Mouse (Mus musculus): Measurements from ENCODE around the gene Gas2l3. TPM values are rescaled to one million over a fixed set of nuclear protein-coding genes. Genes with fewer than 3 reads are reported as not detected.

Gene Gas2l3
- total and polyA plus RNA-seq, 3 experiments = 2.9 to 3.7 TPM; not detected in 1

GRCm38 (mm10) chr10:89489459-89489858 is 45.7 kb upstream of the Gas2l3 start (continued):
- TF ChIP-seq USF1 (IDR thresholded peaks at IDR 0.05; ENCODE audit: low read depth, low read length) = no peak; the same call in 1 of the 2 replicates
- no peak for TF ChIP-seq TBP (IDR thresholded peaks at IDR 0.05; ENCODE audit: low read depth, low read length)

DNA sequence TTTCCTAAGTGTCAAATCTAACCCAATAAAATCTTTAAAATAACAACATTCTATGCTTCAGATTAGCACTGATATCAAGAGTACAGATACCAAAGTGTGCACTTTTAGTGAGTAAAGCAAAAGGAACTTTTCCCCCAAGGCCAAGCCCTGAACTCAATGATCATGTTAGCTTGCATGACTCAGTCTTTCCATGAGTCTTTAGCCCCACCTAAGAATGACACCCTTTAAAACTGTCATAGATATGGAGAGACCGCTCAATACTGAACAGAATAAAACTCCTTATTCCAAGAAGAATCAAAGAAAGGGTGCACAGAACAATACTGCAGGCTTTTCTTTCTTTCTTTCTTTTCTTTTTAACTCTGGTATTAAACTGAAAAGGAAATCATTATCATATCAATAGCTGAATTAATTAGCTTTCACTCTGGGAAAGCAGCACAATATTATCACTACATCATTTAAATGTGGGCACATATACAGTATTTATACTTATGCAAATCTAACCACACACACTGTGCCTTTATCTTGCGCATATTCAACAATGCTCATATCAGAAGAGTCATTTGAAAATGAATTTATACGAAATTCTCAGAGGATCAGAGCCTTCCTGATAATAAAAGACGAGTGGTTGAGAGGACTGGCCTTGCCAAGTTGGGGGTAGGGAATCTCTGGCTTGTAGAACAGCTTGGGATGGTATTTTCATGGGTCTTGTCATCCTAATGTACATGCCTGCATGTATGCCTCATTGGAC is 43.4 kb upstream of the Gas2l3 start:
- no peak overlapping the region for H3K9ac ChIP-seq (ENCODE audit: control insufficient read depth, low read depth, low read length, poor library complexity, severe bottlenecking)

DNA sequence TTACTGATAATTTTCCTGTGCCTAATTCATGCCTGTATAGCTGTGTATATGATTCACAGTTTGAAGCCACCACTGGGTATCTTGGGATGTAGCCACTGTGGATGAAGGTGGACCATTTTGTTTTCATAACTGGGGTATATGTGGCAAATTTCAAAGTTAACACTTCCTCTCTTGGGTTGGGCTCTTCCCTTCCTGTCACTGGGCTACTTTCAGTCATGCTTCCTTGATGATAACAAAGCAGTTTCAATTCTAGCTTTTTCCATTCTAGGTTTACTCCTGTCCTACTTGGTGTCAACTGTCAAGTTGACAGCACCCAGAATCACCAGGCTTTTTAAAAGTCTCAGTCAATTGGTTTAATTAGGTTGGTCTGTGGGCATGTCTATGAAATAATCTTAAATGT is 41.1 kb upstream of the Gas2l3 start:
- H3K9ac ChIP-seq (ENCODE audit: control insufficient read depth, low read depth, low read length, poor library complexity, severe bottlenecking) = no peak overlapping the region
- no peaks in the 10 kb centered on the region for H3K9me3 ChIP-seq (replicated peaks; ENCODE audit: insufficient read depth, low read length)
- H3K79me2 ChIP-seq (ENCODE audit: control insufficient read depth, insufficient read depth, low read length, poor library complexity) = no peaks in the 10 kb centered on the region
- no peak for TF ChIP-seq TBP (IDR thresholded peaks at IDR 0.05; ENCODE audit: low read depth, low read length)
- TF ChIP-seq MXI1 (IDR thresholded peaks at IDR 0.05; ENCODE audit: low read depth, low read length) = no peak
- peak; percentile 30 to 51; a peak in 2 of 4 replicates for TF ChIP-seq EP300 (IDR thresholded peaks at IDR 0.05; ENCODE audit: low read depth in 1 of 2, low read length in 2 of 2)
- H3K4me3 ChIP-seq (ENCODE audit: control insufficient read depth in 1 of 2, insufficient read depth in 1 of 2, low read depth in 2 of 2, low read length in 2 of 2) = no peak overlapping the region
- peak; percentile 48 for DNase-seq (ENCODE audit: low read depth, low spot score)
- no peaks in the 10 kb centered on the region; a peak in 1 of 4 replicates for H3K27me3 ChIP-seq (ENCODE audit: control insufficient read depth in 1 of 2, insufficient read depth in 2 of 2, low read length in 2 of 2)
- peak overlapping the region; percentile 50 for H3K27ac ChIP-seq (ENCODE audit: control insufficient read depth, low read depth, low read length)
- peaks cover 0 to 50% of the 10 kb centered on the region in 2 experiments; a peak in 2 of 4 replicates for H3K36me3 ChIP-seq (ENCODE audit: control insufficient read depth in 1 of 2, insufficient read depth in 2 of 2, low read length in 2 of 2)
- H3K4me1 ChIP-seq (ENCODE audit: control insufficient read depth in 1 of 2, insufficient read depth in 2 of 2, low read length in 2 of 2) = peaks cover 18 to 41% of the 10 kb centered on the region in 2 experiments

More for the DNA sequence above, 43.4 kb upstream of the Gas2l3 start:
- H3K9me3 ChIP-seq (replicated peaks; ENCODE audit: insufficient read depth, low read length) = no peaks in the 10 kb centered on the region
- peaks cover 0 to 54% of the 10 kb centered on the region in 2 experiments; a peak in 2 of 4 replicates for H3K36me3 ChIP-seq (ENCODE audit: control insufficient read depth in 1 of 2, insufficient read depth in 2 of 2, low read length in 2 of 2)
- H3K27me3 ChIP-seq (ENCODE audit: control insufficient read depth in 1 of 2, insufficient read depth in 2 of 2, low read length in 2 of 2) = no peaks in the 10 kb centered on the region
- peak overlapping the region in 1 of 2 experiments; percentile 16; a peak in 1 of 4 replicates for H3K4me3 ChIP-seq (ENCODE audit: control insufficient read depth in 1 of 2, insufficient read depth in 1 of 2, low read depth in 2 of 2, low read length in 2 of 2)
- peak overlapping the region; percentile 64 for H3K27ac ChIP-seq (ENCODE audit: control insufficient read depth, low read depth, low read length)
- TF ChIP-seq E2F4 (IDR thresholded peaks at IDR 0.05; ENCODE audit: borderline replicate concordance, low read depth, low read length) (no peak), RCOR1 (IDR thresholded peaks at IDR 0.05; ENCODE audit: low read depth, low read length) (peak; percentile 38; the same call in 1 of the 2 replicates), NRF1 (IDR thresholded peaks at IDR 0.05; ENCODE audit: insufficient read depth, low read depth, low read length, poor library complexity, severe bottlenecking) (peak; percentile 24; the same call in 1 of the 2 replicates), TBP (IDR thresholded peaks at IDR 0.05; ENCODE audit: low read depth, low read length) (no peak), EP300 (IDR thresholded peaks at IDR 0.05; ENCODE audit: low read depth in 1 of 2, low read length in 2 of 2) (peak in 1 of 2 experiments; percentile 53; a peak in 2 of 4 replicates), GATA1 (IDR thresholded peaks at IDR 0.05; ENCODE audit: low read depth, low read length) (peak; percentile 71), SIN3A (IDR thresholded peaks at IDR 0.05; ENCODE audit: low read length) (0 out of 2 replicates have a peak, but pooled peaks have one; percentile 12), ETS1 (IDR thresholded peaks at IDR 0.05; ENCODE audit: low read depth, low read length) (peak; percentile 37; the same call in 1 of the 2 replicates)
- H3K79me2 ChIP-seq (ENCODE audit: control insufficient read depth, insufficient read depth, low read length, poor library complexity) = no peaks in the 10 kb centered on the region
- peak; percentile 71 for DNase-seq (ENCODE audit: low read depth, low spot score)
- peaks cover 20 to 45% of the 10 kb centered on the region in 2 experiments for H3K4me1 ChIP-seq (ENCODE audit: control insufficient read depth in 1 of 2, insufficient read depth in 2 of 2, low read length in 2 of 2)

Data from MEL (cell line).